Mouse (Mus musculus) myocyte (in vitro differentiated cells): ENCODE measurements at regions not wholly inside any gene's neighbourhood (a gene's known extent, or its start where the extent isn't known, plus 50 kb on each side); places are given as distances from the start of the nearest gene placed in this dataset.

Experiments
- H3K27me3 ChIP-seq: one replicate; pipeline ENCODE4 v1.6.1; 2011; ENCODE audit not compliant: control insufficient read depth, insufficient read depth, insufficient read length
- H3K36me3 ChIP-seq: one replicate; pipeline ENCODE4 v1.6.1; 2011; ENCODE audit not compliant: control insufficient read depth, insufficient read depth
- H3K4me2 ChIP-seq: one replicate; pipeline ENCODE4 v1.6.1; 2011; ENCODE audit warnings: low read depth, control low read depth
- H3K4me3 ChIP-seq: one replicate; pipeline ENCODE4 v1.5.1; 2011; ENCODE audit warnings: mild to moderate bottlenecking, control low read depth, moderate library complexity
- H3K79me2 ChIP-seq: one replicate; pipeline ENCODE4 v1.6.1; 2011; ENCODE audit not compliant: control insufficient read depth, insufficient read depth
- H3ac ChIP-seq: one replicate; pipeline ENCODE4 v1.6.1; 2011; ENCODE audit not compliant: control insufficient read depth, insufficient read length
- CEBPB ChIP-seq: IDR thresholded peaks from 2 replicates; pipeline ENCODE4 v1.6.1; 2011; ENCODE audit warnings: mild to moderate bottlenecking, moderate library complexity; ENCODE audit not compliant: poor library complexity, insufficient read depth, severe bottlenecking
- E2F4 ChIP-seq: IDR thresholded peaks from one replicate; pipeline ENCODE4 v1.6.1; 2011; ENCODE audit warnings: mild to moderate bottlenecking, control low read depth, moderate library complexity; ENCODE audit not compliant: insufficient read depth
- MAX ChIP-seq: IDR thresholded peaks from one replicate; pipeline ENCODE4 v1.6.1; 2011; ENCODE audit warnings: low read depth, mild to moderate bottlenecking, control low read depth
- MYOD1 ChIP-seq, 3 experiments: IDR thresholded peaks; one replicate each; pipeline ENCODE4 v1.6.1; 2011; ENCODE audit warnings: control low read depth in 2 of 3, low read depth in 2 of 3, mild to moderate bottlenecking in 2 of 3, moderate library complexity in 1 of 3; ENCODE audit not compliant: insufficient read length in 2 of 3, control insufficient read depth in 1 of 3
- MYOG ChIP-seq, 3 experiments: IDR thresholded peaks; one replicate each; pipeline ENCODE4 v1.6.1; 2011; ENCODE audit warnings: control low read depth in 2 of 3, low read depth in 2 of 3, mild to moderate bottlenecking in 2 of 3; ENCODE audit not compliant: insufficient read length in 2 of 3, control insufficient read depth in 1 of 3, insufficient read depth in 1 of 3
- POLR2A ChIP-seq: IDR thresholded peaks from one replicate; pipeline ENCODE4 v1.6.1; 2011; ENCODE audit warnings: low read depth, mild to moderate bottlenecking, control low read depth, moderate library complexity; ENCODE audit not compliant: insufficient read length
- POLR2AphosphoS2 ChIP-seq: IDR thresholded peaks from one replicate; pipeline ENCODE4 v1.6.1; 2011; ENCODE audit warnings: low read depth, control low read depth; ENCODE audit not compliant: insufficient read length
- REST ChIP-seq: IDR thresholded peaks from one replicate; pipeline ENCODE4 v1.6.1; 2011; ENCODE audit warnings: mild to moderate bottlenecking, control low read depth, moderate library complexity; ENCODE audit not compliant: insufficient read depth, insufficient read length
- SRF ChIP-seq: IDR thresholded peaks from one replicate; pipeline ENCODE4 v1.6.1; 2011; ENCODE audit warnings: low read depth; ENCODE audit not compliant: control insufficient read depth, insufficient read length
- TCF12 ChIP-seq: IDR thresholded peaks from one replicate; pipeline ENCODE4 v1.6.1; 2011; ENCODE audit warnings: mild to moderate bottlenecking, control low read depth; ENCODE audit not compliant: poor library complexity, insufficient read depth, severe bottlenecking
- TCF3 ChIP-seq: IDR thresholded peaks from one replicate; pipeline ENCODE4 v1.6.1; 2011; ENCODE audit warnings: low read depth, control low read depth; ENCODE audit not compliant: insufficient read length
- USF1 ChIP-seq: IDR thresholded peaks from one replicate; pipeline ENCODE4 v1.6.1; 2011; ENCODE audit warnings: low read depth, mild to moderate bottlenecking, control low read depth, moderate library complexity

DNA sequence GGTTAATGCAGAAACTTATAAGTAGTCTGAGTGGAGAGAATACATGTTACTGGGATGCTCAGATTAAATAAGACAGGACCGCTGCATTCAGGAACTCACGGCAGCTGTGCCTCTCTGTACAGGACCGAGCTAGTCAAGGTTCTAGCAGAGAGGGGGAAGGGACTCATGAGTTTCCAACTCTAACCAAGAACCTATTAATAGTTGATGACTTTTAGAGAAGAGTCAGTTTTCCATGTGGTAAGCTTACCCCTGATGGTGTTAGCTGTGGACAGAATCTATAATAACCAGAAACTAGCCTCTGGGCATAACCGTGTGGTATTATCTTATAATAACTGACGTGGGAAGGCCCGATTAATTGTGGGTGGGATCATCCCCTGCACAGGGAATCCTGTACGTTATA, 316.2 kb downstream of the Gadd45g start:
- H3K36me3 ChIP-seq = no peaks in the 10 kb centered on the region
- no peaks in the 10 kb centered on the region for H3K27me3 ChIP-seq
- TF ChIP-seq TCF3 (no peak), USF1 (no peak), CEBPB (no peak), MYOG (IDR thresholded peaks at IDR 0.05; ENCODE audit: control insufficient read depth in 1 of 3, insufficient read depth in 1 of 3, insufficient read length in 2 of 3, low read depth in 2 of 3) (no peak), E2F4 (no peak), MYOD1 (IDR thresholded peaks at IDR 0.05; ENCODE audit: control insufficient read depth in 1 of 3, insufficient read length in 2 of 3, low read depth in 2 of 3) (no peak), MAX (no peak), POLR2A (no peak), REST (no peak), TCF12 (no peak), POLR2AphosphoS2 (no peak), SRF (no peak)
- no peak overlapping the region for H3K4me3 ChIP-seq
- H3ac ChIP-seq = no peak overlapping the region
- no peaks in the 10 kb centered on the region for H3K79me2 ChIP-seq
- H3K4me2 ChIP-seq = no peak overlapping the region

DNA sequence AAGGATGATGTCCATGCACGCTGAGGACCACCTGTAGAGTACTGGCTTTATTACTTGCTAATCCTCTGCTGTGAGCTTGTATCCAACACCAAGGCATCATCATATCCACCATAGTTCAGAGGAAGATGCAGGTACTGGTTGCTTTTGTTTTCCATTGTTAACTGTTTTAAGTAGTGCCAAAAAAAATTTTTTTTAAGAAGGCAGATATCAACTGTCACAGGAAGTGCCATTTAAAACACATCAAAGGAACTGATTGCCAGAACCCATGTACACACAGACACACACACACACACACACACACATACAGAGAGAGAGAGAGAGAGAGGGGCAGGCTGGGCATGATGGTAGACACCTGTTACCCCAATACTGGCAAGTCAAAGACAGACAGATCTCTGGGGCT, 319.1 kb downstream of the Gadd45g start:
- no peak for TF ChIP-seq POLR2AphosphoS2
- TF ChIP-seq TCF3 = no peak
- no peak for TF ChIP-seq MYOD1 (IDR thresholded peaks at IDR 0.05; ENCODE audit: control insufficient read depth in 1 of 3, insufficient read length in 2 of 3, low read depth in 2 of 3)
- TF ChIP-seq POLR2A = no peak
- no peak for TF ChIP-seq SRF
- TF ChIP-seq REST = no peak
- TF ChIP-seq USF1 = no peak
- TF ChIP-seq CEBPB = no peak
- no peak for TF ChIP-seq MYOG (IDR thresholded peaks at IDR 0.05; ENCODE audit: control insufficient read depth in 1 of 3, insufficient read depth in 1 of 3, insufficient read length in 2 of 3, low read depth in 2 of 3)
- no peaks in the 10 kb centered on the region for H3K36me3 ChIP-seq
- H3K4me2 ChIP-seq = no peak overlapping the region
- no peaks in the 10 kb centered on the region for H3K79me2 ChIP-seq
- H3K27me3 ChIP-seq = no peaks in the 10 kb centered on the region
- H3ac ChIP-seq = no peak overlapping the region
- no peak overlapping the region for H3K4me3 ChIP-seq

GRCm38 (mm10) chr13:52167968-52168367, 321.5 kb downstream of the Gadd45g start:
- Histone ChIP-seq H3K4me3 (no peak overlapping the region), H3ac (no peak overlapping the region), H3K36me3 (no peaks in the 10 kb centered on the region), H3K27me3 (no peaks in the 10 kb centered on the region), H3K4me2 (no peak overlapping the region), H3K79me2 (no peaks in the 10 kb centered on the region)
- TF ChIP-seq USF1 (no peak), POLR2AphosphoS2 (no peak), SRF (no peak), MAX (no peak), MYOG (IDR thresholded peaks at IDR 0.05; ENCODE audit: control insufficient read depth in 1 of 3, insufficient read depth in 1 of 3, insufficient read length in 2 of 3, low read depth in 2 of 3) (no peak), CEBPB (no peak), REST (no peak), TCF3 (no peak), TCF12 (no peak), POLR2A (no peak), E2F4 (no peak)

DNA sequence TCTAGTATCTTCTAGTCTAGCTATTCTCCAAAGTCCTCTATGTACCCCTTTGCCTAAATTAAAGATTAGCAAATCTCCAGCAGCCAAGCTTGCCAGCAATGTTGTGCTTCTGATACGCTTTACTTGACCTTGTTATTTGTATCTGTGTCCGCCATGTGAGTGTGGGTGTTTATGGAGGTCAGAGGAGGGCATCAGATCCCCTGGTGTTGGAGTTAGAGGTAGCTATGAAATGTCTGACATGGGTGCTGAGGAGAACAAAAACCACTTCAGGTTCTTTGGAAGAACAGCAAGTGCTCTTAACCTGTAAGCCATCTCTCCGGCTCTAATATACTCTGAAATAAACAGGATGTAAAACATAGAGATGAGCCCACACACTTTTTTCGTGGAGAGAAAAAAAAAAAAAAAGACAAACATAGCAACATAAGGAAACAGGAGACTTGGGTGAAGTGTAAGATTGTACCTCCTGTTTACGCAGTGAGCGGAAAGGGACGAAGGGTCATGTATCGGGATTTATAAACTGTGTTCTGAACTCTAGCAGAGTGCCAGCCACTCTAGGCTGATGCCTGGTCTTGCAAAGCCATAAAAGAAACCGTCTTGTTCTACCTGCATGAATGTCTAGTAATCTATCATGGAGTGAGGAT, 326.3 kb downstream of the Gadd45g start:
- Histone ChIP-seq H3K4me3 (no peak overlapping the region), H3K4me2 (no peak overlapping the region), H3K27me3 (no peaks in the 10 kb centered on the region), H3K36me3 (no peaks in the 10 kb centered on the region), H3ac (no peak overlapping the region), H3K79me2 (no peaks in the 10 kb centered on the region)
- no peak for TF ChIP-seq REST
- TF ChIP-seq POLR2A = no peak
- no peak for TF ChIP-seq E2F4
- no peak for TF ChIP-seq MYOD1 (IDR thresholded peaks at IDR 0.05; ENCODE audit: control insufficient read depth in 1 of 3, insufficient read length in 2 of 3, low read depth in 2 of 3)
- TF ChIP-seq MAX = no peak
- no peak for TF ChIP-seq USF1
- TF ChIP-seq SRF = no peak
- no peak for TF ChIP-seq POLR2AphosphoS2
- TF ChIP-seq MYOG (IDR thresholded peaks at IDR 0.05; ENCODE audit: control insufficient read depth in 1 of 3, insufficient read depth in 1 of 3, insufficient read length in 2 of 3, low read depth in 2 of 3) = no peak
- no peak for TF ChIP-seq TCF12
- TF ChIP-seq CEBPB = no peak

GRCm38 (mm10) chr13:52175665-52176064, 329.2 kb downstream of the Gadd45g start:
- Histone ChIP-seq H3K36me3 (no peaks in the 10 kb centered on the region), H3K4me3 (no peak overlapping the region), H3K79me2 (no peaks in the 10 kb centered on the region), H3K27me3 (no peaks in the 10 kb centered on the region), H3K4me2 (no peak overlapping the region), H3ac (no peak overlapping the region)
- TF ChIP-seq POLR2AphosphoS2 (no peak), REST (no peak), SRF (peak; percentile 13), USF1 (no peak), POLR2A (no peak), MAX (no peak), MYOG (IDR thresholded peaks at IDR 0.05; ENCODE audit: control insufficient read depth in 1 of 3, insufficient read depth in 1 of 3, insufficient read length in 2 of 3, low read depth in 2 of 3) (peak; percentile 98 to 100 (median 100)), TCF12 (peak; percentile 100), E2F4 (no peak), CEBPB (0 out of 2 replicates have a peak, but pooled peaks have one; percentile 23), MYOD1 (IDR thresholded peaks at IDR 0.05; ENCODE audit: control insufficient read depth in 1 of 3, insufficient read length in 2 of 3, low read depth in 2 of 3) (peak; percentile 96 to 100 (median 100)), TCF3 (peak; percentile 99)
